Mouse (Mus musculus) E14TG2a.4 (cell line): ENCODE data around the gene Sdhb.

Experiments used
- H3K27me3 ChIP-seq: 2 replicates; pipeline ENCODE4 v1.6.1; 2014; ENCODE audit warnings: low read length, control low read depth; ENCODE audit not compliant: insufficient read depth
- H3K36me3 ChIP-seq: 2 replicates; pipeline ENCODE4 v1.6.1; 2014; ENCODE audit warnings: low read length, control low read depth; ENCODE audit not compliant: insufficient read depth
- H3K4me1 ChIP-seq: replicated peaks from 2 replicates; pipeline ENCODE4 v1.6.1; 2014; ENCODE audit warnings: low read depth, low read length, control low read depth
- H3K4me3 ChIP-seq: replicated peaks from 2 replicates; pipeline ENCODE4 v1.5.1; 2014; ENCODE audit warnings: mild to moderate bottlenecking, low read length
- H3K9me3 ChIP-seq: 2 replicates; pipeline ENCODE4 v1.6.1; 2014; ENCODE audit warnings: low read length, control low read depth
- CTCF ChIP-seq: conservative IDR thresholded peaks from 2 replicates; pipeline ENCODE4 v1.5.1; 2014; ENCODE audit warnings: low read length
- NANOG ChIP-seq: IDR thresholded peaks from 2 replicates; pipeline ENCODE4 v1.6.1; 2014; ENCODE audit warnings: borderline replicate concordance, low read length, mixed read lengths
- POU5F1 ChIP-seq: IDR thresholded peaks from 2 replicates; pipeline ENCODE4 v1.6.1; 2014; ENCODE audit warnings: low read length, borderline replicate concordance

Gene Sdhb

GRCm38 (mm10) chr4:140962207-140962909 is 1.4 kb downstream of the Sdhb start:
- peaks cover 82% of the 10 kb centered on the region for H3K4me1 ChIP-seq

GRCm38 (mm10) chr4:140962950-140963349 is 1.9 kb downstream of the Sdhb start:
- Histone ChIP-seq H3K4me1 (peaks cover 82% of the 10 kb centered on the region), H3K9me3 (no peaks in the 10 kb centered on the region), H3K36me3 (peaks cover 42% of the 10 kb centered on the region), H3K27me3 (no peaks in the 10 kb centered on the region), H3K4me3 (peak overlapping the region; percentile 97)
- TF ChIP-seq NANOG (no peak), POU5F1 (no peak), CTCF (no peak)

More at GRCm38 (mm10) chr4:140962207-140962909, 1.4 kb downstream of the Sdhb start:
- Histone ChIP-seq H3K36me3 (peaks cover 39% of the 10 kb centered on the region), H3K4me3 (peak overlapping the region; percentile 97), H3K27me3 (no peaks in the 10 kb centered on the region), H3K9me3 (no peaks in the 10 kb centered on the region)
- TF ChIP-seq NANOG (no peak), CTCF (no peak), POU5F1 (no peak)

GRCm38 (mm10) chr4:140963941-140964597 is 3.1 kb downstream of the Sdhb start:
- TF ChIP-seq NANOG (no peak), POU5F1 (no peak), CTCF (no peak)

GRCm38 (mm10) chr4:140964620-140965019 is 3.6 kb downstream of the Sdhb start:
- TF ChIP-seq POU5F1 (no peak), CTCF (peak; percentile 86)
- Histone ChIP-seq H3K4me1 (peaks cover 69% of the 10 kb centered on the region), H3K4me3 (no peak overlapping the region), H3K36me3 (peaks cover 58% of the 10 kb centered on the region), H3K27me3 (no peaks in the 10 kb centered on the region), H3K9me3 (no peaks in the 10 kb centered on the region)

More at GRCm38 (mm10) chr4:140963941-140964597, 3.1 kb downstream of the Sdhb start:
- Histone ChIP-seq H3K9me3 (no peaks in the 10 kb centered on the region), H3K27me3 (no peaks in the 10 kb centered on the region), H3K4me1 (peaks cover 74% of the 10 kb centered on the region), H3K36me3 (peaks cover 53% of the 10 kb centered on the region), H3K4me3 (0 out of 2 replicates have a peak overlapping the region, but pooled peaks have one; percentile 11)

GRCm38 (mm10) chr4:140967386-140968159 is 6.6 kb downstream of the Sdhb start:
- H3K4me1 ChIP-seq = peaks cover 71% of the 10 kb centered on the region
- TF ChIP-seq CTCF = no peak
- TF ChIP-seq POU5F1 = no peak
- no peak for TF ChIP-seq NANOG
- no peaks in the 10 kb centered on the region for H3K27me3 ChIP-seq
- no peaks in the 10 kb centered on the region for H3K9me3 ChIP-seq
- H3K36me3 ChIP-seq = peaks cover 85% of the 10 kb centered on the region
- H3K4me3 ChIP-seq = no peak overlapping the region

GRCm38 (mm10) chr4:140971691-140972090 is 10.7 kb downstream of the Sdhb start:
- Histone ChIP-seq H3K27me3 (no peaks in the 10 kb centered on the region), H3K4me1 (peaks cover 51% of the 10 kb centered on the region), H3K9me3 (no peaks in the 10 kb centered on the region), H3K4me3 (no peak overlapping the region), H3K36me3 (peaks cover 93% of the 10 kb centered on the region)
- TF ChIP-seq NANOG = no peak
- no peak for TF ChIP-seq POU5F1
- TF ChIP-seq CTCF = no peak

GRCm38 (mm10) chr4:140974408-140974807 is 13.4 kb downstream of the Sdhb start:
- TF ChIP-seq CTCF (no peak), NANOG (no peak), POU5F1 (no peak)
- Histone ChIP-seq H3K27me3 (no peaks in the 10 kb centered on the region), H3K4me3 (no peak overlapping the region), H3K9me3 (no peaks in the 10 kb centered on the region), H3K36me3 (peaks cover 97% of the 10 kb centered on the region), H3K4me1 (peaks cover 56% of the 10 kb centered on the region)

- Histone ChIP-seq H3K4me3 (no peak overlapping the region), H3K36me3 (peaks cover 94% of the 10 kb centered on the region), H3K9me3 (no peaks in the 10 kb centered on the region), H3K4me1 (peaks cover 55% of the 10 kb centered on the region), H3K27me3 (no peaks in the 10 kb centered on the region)
- TF ChIP-seq NANOG (no peak), POU5F1 (no peak), CTCF (no peak)
Measured at GRCm38 (mm10) chr4:140975356-140975755, 14.4 kb downstream of the Sdhb start.
